Mouse (Mus musculus): ENCODE measurements around the gene Arrdc2. TPM values are rescaled to one million over a fixed set of nuclear protein-coding genes. Genes with fewer than 3 reads are reported as not detected.

Arrdc2 gene
- 10 to 100 TPM in 1 of 2 experiments, 1 to 10 TPM in 1; 4.3 to 27.1 TPM for total RNA-seq (2021)
- long read RNA-seq, experiment 1, transcript Arrdc2-201 (8 exons, 2,355 nt): major isoform, 8 of 9 reads
- long read RNA-seq, experiment 1, partial matches to known transcripts: 1 of 9 reads
- long read RNA-seq, experiment 1, other reads (novel, unspliced or antisense): 0 of 9 reads
- long read RNA-seq, experiment 2, transcript Arrdc2-201 (8 exons, 2,355 nt): major isoform, 79 of 102 reads
- long read RNA-seq, experiment 2, partial matches to known transcripts: 8 of 102 reads
- long read RNA-seq, experiment 2, other reads (novel, unspliced or antisense): 12 of 102 reads

- peak; percentile 93 for DNase-seq
Measured at GRCm38 (mm10) chr8:70839408-70840351, at the start of gene Arrdc2. Arrdc2 (minus strand) TSS chr8:70839720.

- DNase-seq: no peak
Measured at GRCm38 (mm10) chr8:70887669-70888068, 48.1 kb upstream of the Arrdc2 start.

DNA sequence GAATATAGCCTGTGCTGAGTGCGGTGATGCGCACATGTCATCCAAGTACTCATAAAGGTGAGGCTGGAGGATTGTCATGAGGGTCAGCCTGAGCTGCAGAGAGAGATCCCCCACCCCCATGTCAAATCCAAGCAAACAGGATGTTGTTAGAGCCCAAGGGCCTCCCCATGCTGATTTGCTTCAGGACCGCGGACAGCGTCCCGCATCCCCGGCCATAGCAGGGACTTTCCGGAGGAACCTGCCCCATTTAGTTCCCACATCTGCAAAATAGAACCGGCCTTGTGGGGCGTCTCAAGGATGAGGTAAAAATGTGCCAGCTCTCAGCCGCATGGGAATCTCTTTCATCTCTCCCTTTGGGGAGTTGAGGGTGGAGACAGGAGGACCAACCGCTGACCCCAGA is 46.1 kb upstream of the Arrdc2 start:
- DNase-seq: no peak

DNA sequence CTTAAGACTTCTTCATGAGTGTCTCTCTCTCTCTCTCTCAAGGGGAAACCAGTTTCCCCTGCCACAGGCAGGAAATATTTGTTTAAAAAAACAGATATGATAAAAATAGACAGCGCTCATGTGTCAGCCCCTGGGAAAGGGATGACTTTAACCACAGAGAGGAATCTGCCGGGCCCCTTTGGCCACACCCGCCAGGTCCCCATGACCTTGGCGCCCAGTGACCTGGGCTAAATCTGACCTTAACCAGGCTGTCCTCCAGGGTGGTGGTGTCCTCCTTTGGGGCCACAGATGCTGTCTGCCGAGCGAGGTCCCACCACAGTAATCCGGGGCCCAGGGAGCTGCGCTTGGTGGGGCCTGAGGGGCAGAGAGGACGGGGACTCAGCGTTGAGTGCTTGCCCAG is 45.2 kb upstream of the Arrdc2 start:
- no peak for DNase-seq

GRCm38 (mm10) chr8:70884186-70884585 is 44.7 kb upstream of the Arrdc2 start:
- DNase-seq: no peak

GRCm38 (mm10) chr8:70880546-70880945 is 41.0 kb upstream of the Arrdc2 start:
- DNase-seq: no peak

- DNase-seq: peak; percentile 54
Measured at GRCm38 (mm10) chr8:70880126-70880525, 40.6 kb upstream of the Arrdc2 start.

DNA sequence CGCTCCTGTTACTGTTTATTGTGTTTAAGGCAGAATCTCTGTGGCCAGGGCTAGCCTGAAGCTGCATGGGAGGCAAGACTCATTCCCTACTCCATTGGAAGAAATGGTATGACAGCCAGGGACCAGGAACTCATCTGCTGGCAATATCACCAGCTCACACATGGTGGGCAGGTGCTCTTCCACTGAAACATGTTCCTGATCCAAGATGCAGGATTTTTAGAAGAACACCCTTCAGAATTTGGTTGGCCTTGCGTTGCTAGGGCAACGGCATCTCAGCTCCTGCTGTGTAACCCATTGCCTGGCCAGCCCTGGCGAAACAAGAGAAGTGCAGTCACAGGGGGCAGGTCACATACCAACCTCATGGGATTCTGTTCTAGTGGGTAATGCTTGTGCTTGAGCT is 40.0 kb upstream of the Arrdc2 start:
- DNase-seq: no peak

GRCm38 (mm10) chr8:70878178-70878577 is 38.7 kb upstream of the Arrdc2 start:
- DNase-seq: no peak

GRCm38 (mm10) chr8:70876382-70876781 is 36.9 kb upstream of the Arrdc2 start:
- no peak for DNase-seq

DNA sequence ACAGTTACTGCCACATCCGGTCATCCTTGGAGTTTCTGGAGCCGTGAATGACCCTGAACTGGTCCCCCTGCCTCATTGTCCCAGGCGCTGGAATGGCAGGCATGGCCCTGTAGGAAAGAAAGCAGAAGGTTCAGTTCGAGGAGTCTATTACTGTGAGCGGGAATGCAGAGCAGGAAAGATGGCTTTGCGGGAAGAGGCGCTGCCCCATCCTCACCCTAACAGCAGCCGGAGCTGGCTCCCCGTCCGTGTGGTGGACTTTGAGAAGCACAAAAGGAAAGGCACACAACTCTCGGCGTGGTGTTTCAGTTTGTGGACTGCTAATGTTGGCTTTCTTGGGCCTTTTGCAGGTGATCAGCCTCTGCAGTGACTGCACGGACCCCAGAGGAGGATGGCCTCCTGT is 34.9 kb upstream of the Arrdc2 start:
- DNase-seq: no peak

GRCm38 (mm10) chr8:70873364-70873985 is 34.0 kb upstream of the Arrdc2 start, which contains the start of gene Ccdc124:
Ccdc124 (minus strand) TSS chr8:70873935.
- DNase-seq: peak; percentile 98

GRCm38 (mm10) chr8:70872643-70873363 is 33.3 kb upstream of the Arrdc2 start:
- DNase-seq: no peak

- no peak for DNase-seq
Measured at GRCm38 (mm10) chr8:70871195-70871807, 31.8 kb upstream of the Arrdc2 start.

DNA sequence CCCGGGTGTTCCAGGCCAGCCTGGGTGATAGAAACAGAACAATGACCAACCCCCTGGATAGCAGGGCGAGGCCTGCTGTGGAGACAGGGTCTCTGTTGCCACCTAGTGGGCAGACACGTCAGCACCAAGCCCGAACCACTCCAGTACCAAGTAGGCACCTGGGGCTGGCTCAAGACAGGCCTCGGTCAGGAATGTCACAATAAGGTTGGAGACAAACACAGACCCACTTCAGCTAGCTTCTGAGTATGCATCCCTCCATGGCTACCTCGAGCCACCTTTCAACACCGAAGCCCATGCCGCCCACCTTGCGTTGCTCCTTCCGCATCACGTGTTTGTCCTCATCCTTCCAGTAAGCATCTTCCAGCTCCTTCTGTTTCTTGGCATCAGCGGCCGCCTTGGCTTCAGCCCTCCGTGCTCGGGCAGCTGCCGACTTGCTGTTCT is 30.1 kb upstream of the Arrdc2 start:
- DNase-seq: peak; percentile 73

DNA sequence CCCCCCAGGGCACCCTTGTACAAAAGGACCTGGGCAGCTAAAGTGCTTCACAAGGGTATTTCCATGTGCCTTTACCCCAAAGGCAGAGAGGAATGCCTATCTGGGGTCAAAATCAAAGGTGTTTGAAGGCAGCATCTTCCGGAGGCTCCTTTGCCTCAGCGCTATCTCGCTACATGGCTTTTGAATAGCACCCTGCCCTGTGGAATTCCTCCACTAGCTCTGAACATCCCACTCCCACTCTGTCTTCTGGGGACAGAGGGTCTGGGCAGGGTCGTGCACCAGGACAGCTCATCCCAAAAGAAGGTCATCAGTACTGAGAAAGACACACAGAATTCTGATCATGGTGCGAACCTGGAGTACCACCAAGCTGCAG is 29.7 kb upstream of the Arrdc2 start:
- no peak for DNase-seq

- DNase-seq: no peak
Measured at GRCm38 (mm10) chr8:70868559-70869198, 29.2 kb upstream of the Arrdc2 start.

DNA sequence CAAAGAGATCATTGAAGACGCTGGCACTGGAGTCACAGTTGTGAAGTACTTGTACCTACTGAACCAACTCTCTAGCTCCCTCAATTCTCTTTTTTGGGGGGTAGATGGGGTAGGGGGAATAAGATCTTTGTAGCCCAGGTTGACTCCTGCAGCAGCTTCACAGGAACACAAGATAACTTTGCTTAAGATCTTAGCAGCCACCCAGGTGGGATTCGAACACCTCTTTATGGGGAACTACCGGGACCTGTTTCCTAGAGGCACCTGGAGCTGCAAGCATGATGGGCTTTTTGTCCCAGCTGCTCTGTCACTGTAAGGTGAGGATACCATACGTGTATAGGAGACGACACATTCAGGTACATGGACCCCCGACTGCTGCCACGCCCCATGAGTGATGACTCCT is 27.0 kb upstream of the Arrdc2 start:
- no peak for DNase-seq

- DNase-seq: no peak
Measured at GRCm38 (mm10) chr8:70866001-70866520, 26.5 kb upstream of the Arrdc2 start.

GRCm38 (mm10) chr8:70865350-70866000 is 26.0 kb upstream of the Arrdc2 start:
- DNase-seq: peak; percentile 97
